Mouse (Mus musculus) kidney, postnatal 4 days (tissue): ENCODE data around the gene Rai1.
A peak's percentile ranks its signal among the peaks of the same experiment; 100 is the strongest.

Experiments
- DNase-seq, 2 experiments: peaks; one replicate each; pipeline ENCODE4 v3.0.0; 2021; ENCODE audit warnings: mixed read lengths in 2 of 2

The Rai1 gene

GRCm38 (mm10) chr11:60193556-60193955 lies 88.7 kb downstream of the Rai1 start:
- no peak for DNase-seq

DNA sequence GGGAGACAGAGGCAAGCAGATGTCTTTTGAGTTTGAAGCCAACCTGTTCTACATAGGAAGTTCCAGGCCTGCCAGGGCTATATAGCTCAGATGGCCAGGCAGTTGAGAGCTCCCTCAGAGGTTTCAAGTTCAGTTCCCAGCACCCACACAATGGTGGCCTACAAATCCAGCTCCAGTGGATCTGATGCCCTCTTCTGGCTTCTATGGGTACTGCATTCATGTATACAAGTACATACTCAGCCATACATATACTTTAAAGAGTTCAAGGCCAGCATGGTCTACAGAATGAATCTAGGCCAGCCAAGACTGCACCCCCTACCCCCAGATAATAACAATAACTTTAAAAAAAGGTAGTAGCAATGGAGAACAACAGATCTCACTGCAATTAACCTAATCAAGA lies 90.3 kb downstream of the Rai1 start:
- no peak for DNase-seq

DNA sequence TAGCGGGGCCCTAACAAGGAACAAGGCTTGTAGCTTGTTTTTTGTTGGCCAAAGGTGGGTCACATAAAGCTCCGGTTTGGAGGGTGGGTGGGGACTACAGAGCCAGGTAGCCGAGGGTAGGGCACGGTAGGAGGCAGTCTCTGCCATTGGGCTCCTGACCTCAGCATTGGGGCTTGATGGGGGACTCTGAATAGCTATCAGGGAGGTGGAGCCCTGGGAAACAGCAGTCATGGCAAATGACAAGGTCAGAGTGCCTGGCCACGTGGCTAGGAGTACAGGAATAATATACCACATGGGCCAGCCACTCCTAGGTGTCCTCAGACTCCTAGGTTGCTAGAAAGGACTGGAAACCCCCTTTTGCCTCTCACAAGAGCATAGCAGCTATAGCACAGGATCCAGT lies 91.5 kb downstream of the Rai1 start:
- DNase-seq = no peak

DNA sequence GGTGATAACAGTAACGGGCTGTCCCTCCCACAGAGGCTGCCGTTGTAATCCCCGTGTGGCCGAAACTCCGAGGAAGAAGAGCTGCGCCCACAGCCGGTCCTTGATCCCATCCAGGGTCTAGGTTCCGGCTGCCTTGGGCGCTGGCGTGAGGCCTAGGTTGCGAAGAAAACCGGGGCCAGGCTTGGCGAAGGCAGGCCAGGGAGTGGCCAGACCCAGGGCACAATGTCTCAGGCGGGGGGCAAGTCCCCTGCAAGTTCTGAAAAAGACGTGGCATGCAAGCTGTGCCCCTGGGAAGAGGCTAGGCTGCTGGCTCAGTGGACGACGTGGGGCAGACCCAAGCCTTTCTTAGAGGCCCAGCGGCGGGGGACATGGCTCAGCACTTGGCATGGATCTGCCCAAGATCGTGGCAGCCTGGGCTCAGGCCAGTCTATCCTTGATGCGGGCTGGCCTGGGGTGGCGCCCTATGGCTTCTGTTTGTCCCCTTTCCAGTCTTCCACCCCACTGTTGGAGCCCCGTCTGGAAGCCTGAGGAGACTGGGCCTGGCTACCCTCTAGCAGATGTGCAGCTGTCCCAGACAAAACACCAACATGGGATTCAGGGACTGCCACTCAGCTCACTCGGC lies 93.3 kb downstream of the Rai1 start:
- no peak for DNase-seq

DNA sequence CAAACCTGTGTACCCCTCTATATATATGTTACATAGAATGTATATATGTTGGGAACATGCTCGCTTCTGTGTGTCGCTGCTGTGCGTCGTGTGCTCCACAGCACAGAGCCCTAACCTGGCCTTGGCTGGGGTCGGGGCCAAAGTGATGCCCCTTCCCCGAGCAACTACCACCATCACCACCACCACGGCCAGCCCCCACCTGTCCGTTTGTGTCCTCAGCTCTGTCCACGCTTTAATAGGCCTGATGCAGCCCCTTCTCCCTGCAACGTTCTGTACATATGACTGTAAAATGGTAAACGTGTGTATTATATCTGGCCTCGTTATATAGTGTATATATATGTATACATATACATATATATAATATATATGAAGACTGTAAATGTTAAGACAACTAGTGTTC lies 93.8 kb downstream of the Rai1 start:
- no peak for DNase-seq

DNA sequence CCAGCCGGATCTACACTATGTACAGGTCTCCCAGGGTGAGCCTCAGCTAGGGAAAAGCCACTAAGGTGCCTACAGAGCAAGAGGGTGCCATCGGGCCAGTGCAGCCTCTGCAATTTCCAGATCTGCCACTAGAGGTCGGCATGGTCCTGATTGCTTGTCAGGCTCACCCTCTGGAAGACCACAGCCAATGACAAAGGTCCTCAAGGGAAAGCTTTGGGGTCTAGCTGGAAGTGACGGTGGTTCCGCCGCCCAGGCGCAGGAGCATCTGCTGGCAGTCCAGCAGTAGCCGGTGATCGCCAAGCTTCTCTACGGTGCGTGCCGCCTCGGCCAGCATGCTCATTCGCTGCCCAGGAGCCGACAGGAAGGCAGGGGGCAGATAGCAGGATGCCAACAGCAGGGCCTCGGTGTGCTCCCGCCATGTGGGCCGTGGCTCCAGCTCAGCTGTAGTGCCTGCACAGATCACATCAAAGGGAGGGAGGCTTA lies 94.9 kb downstream of the Rai1 start:
- peak; percentile 96 to 97 for DNase-seq

- no peak for DNase-seq
Observed at GRCm38 (mm10) chr11:60200384-60200783, 95.6 kb downstream of the Rai1 start.

DNA sequence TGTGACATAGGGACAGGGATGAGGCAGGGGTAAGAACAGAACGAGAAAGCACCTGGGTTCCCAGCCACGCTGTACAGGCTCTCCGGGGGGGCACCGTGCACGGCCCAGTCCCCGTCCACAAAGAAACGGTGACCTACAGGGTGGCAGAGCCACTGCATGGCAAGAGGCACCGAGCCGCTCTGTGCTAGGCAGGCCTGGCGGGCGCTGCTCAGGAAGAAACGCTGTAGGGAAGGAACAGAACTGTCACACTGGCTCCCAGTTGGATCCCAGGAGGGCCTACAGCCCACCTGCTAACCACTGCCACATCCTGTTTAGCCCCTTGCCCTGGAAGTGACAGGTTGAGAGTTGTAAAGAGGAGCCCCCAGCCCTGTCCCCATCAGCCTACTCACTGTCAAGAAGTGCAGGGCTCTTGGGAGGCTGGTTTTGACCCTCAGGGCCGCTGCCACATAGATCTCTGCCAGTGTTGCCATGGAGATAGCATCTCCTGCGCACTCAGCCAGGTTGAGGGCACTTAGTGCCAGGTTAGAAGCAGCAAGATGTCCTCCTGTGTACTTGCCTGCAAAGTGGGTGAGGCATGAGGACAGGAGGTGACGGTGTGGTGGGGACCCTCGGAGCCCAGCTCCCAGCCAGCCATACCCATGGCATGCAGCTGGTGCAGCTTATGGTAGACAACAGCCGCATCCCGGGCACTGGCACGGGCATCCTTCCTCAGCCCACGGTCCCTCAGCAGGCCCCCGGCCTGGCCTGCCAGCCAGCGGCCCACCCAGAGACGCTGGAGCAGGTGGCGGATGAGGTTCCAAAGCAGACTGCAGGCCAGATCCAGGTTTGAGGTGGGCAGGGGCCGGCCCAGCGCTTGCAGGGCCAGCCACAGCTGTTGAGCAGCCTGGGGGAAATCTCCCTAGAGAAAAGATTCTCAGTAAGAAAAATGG lies 98.2 kb downstream of the Rai1 start:
- no peak for DNase-seq

DNA sequence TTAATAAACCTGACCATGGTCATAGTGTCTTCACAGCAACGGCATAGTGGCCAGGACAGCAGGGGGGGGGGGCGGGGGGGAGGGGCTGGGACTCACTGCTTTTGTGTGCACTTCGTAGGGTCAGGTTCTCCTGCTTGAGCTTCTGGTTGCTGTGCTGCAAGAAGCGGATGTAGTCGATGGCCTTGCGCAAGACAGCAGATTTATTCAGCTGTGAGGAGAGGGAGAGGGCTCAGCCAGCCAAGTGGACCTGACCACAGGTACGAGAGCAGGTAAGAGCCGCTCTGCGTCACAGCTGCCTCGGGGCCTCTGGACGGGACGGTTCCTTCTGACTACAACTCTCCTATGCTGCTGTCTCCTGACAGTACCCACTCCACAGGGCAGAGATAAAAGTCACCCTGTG lies 100.2 kb downstream of the Rai1 start:
- DNase-seq = no peak

DNA sequence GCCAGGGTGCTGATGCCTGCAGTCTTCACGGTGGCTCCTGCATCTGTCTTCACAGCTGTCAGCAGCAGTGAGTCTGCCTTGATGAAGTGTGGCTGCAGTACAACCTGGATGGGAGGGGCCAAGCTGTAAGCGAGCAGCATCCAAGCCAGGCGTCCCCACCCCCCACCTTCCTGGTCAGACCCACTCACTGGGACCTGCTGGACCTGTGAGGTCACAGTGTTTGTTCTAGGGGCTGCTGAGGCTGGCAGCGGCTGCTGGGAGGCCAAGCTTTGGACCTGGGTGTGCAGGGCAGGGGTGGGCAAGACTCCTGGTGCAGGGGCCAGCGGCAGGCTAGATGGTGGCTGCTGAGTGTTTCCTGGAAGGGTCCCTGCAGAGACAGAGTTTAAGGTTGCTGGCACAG lies 101.4 kb downstream of the Rai1 start:
- DNase-seq = no peak

DNA sequence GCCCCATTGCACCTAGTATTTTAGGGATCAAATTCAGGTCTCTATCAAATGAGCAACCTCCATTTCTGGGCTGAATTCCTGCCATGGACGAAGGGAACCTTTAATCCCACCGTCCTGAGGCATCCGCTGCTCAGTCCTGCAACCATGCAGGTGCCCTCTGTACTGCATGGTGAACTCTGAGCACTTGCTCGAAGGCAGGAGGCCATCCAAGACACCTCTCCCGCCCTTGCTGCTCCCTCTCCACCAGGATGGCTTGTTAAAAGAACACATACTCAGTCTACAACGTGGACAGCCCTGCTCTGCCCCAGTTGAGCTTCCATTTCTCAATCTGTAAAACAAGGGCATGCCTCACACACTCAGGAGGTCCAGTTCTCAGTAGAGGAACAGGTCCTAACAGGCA lies 103.4 kb downstream of the Rai1 start:
- DNase-seq = no peak

DNA sequence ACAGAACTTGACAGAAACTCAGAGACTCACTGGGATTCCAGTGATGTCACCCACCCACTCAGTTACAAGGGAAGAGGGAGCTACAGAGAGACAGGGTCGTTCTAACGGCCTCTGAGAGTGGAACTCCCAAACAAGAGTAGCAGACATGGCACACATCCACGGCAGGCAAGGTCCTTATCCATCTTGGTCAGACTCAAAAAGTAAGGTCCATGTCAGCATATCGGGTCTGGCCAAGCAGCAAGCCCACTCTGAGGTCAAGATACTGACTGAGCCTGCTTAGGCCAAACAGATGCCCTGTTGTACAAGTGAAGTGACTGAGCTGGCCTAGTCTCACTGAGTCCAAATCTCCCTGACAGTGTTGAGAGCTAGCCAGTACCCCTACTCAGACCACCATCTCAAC lies 103.9 kb downstream of the Rai1 start:
- no peak for DNase-seq

DNA sequence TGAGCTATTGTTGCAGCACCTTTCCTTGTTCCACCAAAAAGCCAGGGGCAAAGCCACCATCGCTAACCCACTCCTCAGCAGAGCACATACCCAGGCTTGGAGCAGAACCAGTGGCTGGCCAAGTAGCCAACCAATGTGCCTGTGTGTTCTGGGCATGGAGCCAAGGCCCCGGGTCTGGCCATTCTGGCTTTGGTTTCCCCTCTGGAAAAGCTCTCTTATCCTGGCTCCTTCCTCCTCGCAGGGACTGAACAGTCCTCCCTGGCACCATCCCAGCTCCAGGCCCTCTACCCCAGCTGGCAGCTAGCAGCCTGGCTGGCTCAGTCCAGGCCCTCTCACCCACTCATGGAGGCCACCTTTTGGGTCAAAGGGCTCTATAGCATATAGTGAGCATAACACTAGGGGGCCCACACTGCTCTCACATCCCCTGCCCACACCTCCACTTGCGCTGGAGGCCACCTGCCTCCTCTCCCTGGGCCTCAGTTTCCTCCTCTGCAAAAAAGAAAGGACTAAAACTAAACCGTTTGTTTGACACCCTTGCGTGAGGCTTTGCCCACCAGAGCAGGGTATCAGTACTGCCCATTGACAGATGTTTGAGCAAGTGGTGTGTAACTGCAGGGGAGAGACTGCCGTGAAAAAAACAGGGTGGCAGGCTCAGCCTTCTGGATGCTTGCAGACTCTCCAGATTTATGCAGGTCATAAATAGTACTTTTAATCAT lies 104.6 kb downstream of the Rai1 start:
- peak; percentile 75 to 82 for DNase-seq

DNA sequence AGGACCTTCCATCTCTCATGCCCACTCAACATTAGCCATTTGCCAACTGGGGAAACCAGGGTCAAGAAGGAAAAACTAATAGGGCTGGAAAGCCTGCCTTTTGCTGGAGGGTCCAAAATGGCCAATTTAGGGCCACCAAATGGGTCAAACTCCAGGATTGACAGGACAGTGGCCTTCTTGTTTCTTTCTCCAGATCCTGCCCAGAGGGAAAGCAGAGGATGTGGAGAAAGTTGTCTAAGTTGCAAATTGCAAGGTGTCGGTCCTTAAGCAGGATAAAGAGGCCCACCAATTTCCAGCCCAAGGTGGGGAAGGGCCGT lies 105.1 kb downstream of the Rai1 start:
- no peak for DNase-seq

- peak; percentile 96 to 98 for DNase-seq
Observed at GRCm38 (mm10) chr11:60210305-60210724, 105.5 kb downstream of the Rai1 start.

- no peak for DNase-seq
Observed at GRCm38 (mm10) chr11:60211152-60211551, 106.3 kb downstream of the Rai1 start.

- DNase-seq = no peak
Observed at GRCm38 (mm10) chr11:60211761-60212160, 106.9 kb downstream of the Rai1 start.

DNA sequence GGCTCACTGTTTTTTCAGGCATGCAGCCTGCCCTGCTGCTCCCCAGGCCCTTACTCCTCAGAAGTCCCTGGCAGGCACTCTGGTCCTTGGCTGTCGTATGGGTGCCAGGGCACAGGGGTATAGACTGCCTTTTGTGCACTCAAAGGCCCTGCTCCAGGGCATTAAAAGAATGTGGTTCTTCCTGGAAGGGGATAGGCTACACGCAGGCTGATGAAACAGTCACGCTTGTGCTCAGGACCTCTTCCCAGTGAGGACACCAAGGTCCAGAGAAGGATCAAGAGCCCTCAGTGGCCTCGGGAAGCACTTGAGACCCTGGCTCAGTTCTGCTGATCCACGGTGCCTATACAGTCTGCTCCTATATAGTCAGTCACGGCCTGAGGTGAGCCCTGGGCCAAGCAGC lies 108.5 kb downstream of the Rai1 start:
- no peak for DNase-seq

DNA sequence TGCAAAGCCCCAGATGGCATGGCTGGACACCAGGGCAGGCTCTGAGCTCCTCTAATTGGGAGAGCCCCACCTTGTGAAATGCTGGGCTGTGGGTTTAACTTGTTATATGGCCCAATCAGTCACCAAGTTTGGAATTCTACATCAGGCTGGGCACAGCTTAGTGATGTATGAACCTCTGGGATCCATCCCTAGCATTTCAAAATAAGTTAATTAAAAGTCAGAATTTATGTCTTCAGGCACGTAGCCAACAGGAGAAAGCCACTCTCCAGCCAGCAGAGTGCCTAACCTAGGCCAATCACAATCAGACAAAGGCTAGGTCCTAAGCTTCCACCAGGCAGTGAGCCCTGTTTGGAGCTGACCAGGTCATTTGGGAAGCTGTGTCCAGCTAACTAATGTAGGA lies 111.9 kb downstream of the Rai1 start:
- DNase-seq = no peak

GRCm38 (mm10) chr11:60217467-60217866 lies 112.7 kb downstream of the Rai1 start:
- no peak for DNase-seq

GRCm38 (mm10) chr11:60219609-60220008 lies 114.8 kb downstream of the Rai1 start:
- peak in 1 of 2 experiments; percentile 32 for DNase-seq

GRCm38 (mm10) chr11:60220291-60220804 lies 115.5 kb downstream of the Rai1 start:
- DNase-seq = peak; percentile 95 to 97

GRCm38 (mm10) chr11:60221425-60221824 lies 116.6 kb downstream of the Rai1 start:
- peak in 1 of 2 experiments; percentile 1 for DNase-seq
